Mouse (Mus musculus) liver, embryonic 14.5 days (tissue): Measurements from ENCODE around the gene Fes. TPM values are rescaled to one million over a fixed set of nuclear protein-coding genes. Genes with fewer than 3 reads are reported as not detected.

ENCODE experiments used
- ATAC-seq: fragments of 200-750 bp; cut with Nextera tagmentation; 2 replicates; pipeline ENCODE4 v1.8.0; 2017; ENCODE audit warnings: moderate number of reproducible peaks, mild to moderate bottlenecking, moderate library complexity; ENCODE audit not compliant: insufficient read depth
- DNase-seq, 3 experiments: peaks; one replicate each; pipeline ENCODE4 v3.0.0-alpha.2; 2012 to 2013; ENCODE audit warnings: low read depth in 3 of 3, low spot score in 3 of 3
- H3K27ac ChIP-seq: fragments of 300-500 bp; sonication (generic); 2 replicates; pipeline ENCODE4 v1.5.1; 2014; ENCODE audit warnings: moderate library complexity, mild to moderate bottlenecking, control low read depth, inconsistent platforms
- H3K27me3 ChIP-seq: fragments of 300-500 bp; sonication (generic); 2 replicates; pipeline ENCODE4 v1.6.1; 2014; ENCODE audit warnings: mild to moderate bottlenecking, low read length, moderate library complexity; ENCODE audit not compliant: control insufficient read depth, insufficient read depth
- H3K36me3 ChIP-seq: fragments of 300-500 bp; sonication (generic); replicated peaks from 2 replicates; pipeline ENCODE4 v1.6.1; 2014; ENCODE audit warnings: low read depth; ENCODE audit not compliant: control insufficient read depth, insufficient read depth
- H3K4me1 ChIP-seq, 2 experiments: fragments of 200-500 bp in 1 of 2; fragments of 300-500 bp in 1 of 2; sonication (generic) in 1 of 2; replicated peaks; 2 replicates each; pipeline ENCODE4 v1.6.1; 2012 to 2014; ENCODE audit warnings: antibody characterized with exemption in 1 of 2, inconsistent platforms in 1 of 2, low read length in 1 of 2; ENCODE audit not compliant: control insufficient read depth in 2 of 2, insufficient read depth in 2 of 2
- H3K4me2 ChIP-seq: fragments of 300-500 bp; sonication (generic); 2 replicates; pipeline ENCODE4 v1.6.1; 2014; ENCODE audit warnings: low read depth, mild to moderate bottlenecking, control low read depth, moderate library complexity
- H3K4me3 ChIP-seq, 2 experiments: fragments of 200-500 bp in 1 of 2; fragments of 300-500 bp in 1 of 2; sonication (generic) in 1 of 2; 2 replicates each; pipeline ENCODE4 v1.5.1; 2012 to 2014; ENCODE audit warnings: low read depth in 2 of 2, low read length in 2 of 2, mild to moderate bottlenecking in 2 of 2, control low read depth in 1 of 2, inconsistent platforms in 1 of 2, moderate library complexity in 1 of 2; ENCODE audit not compliant: insufficient read depth in 1 of 2
- H3K9ac ChIP-seq: fragments of 300-500 bp; sonication (generic); replicated peaks from 2 replicates; pipeline ENCODE4 v1.6.1; 2014; ENCODE audit warnings: mild to moderate bottlenecking, control low read depth, moderate library complexity
- H3K9me3 ChIP-seq: fragments of 300-500 bp; sonication (generic); 2 replicates; pipeline ENCODE4 v1.6.1; 2016; ENCODE audit warnings: low read length, mixed read lengths; ENCODE audit not compliant: control insufficient read depth
- CTCF ChIP-seq: IDR thresholded peaks from 2 replicates; pipeline ENCODE4 v1.5.1; 2016; ENCODE audit warnings: antibody characterized with exemption, low read depth, control low read depth
- EP300 ChIP-seq: IDR thresholded peaks from 2 replicates; pipeline ENCODE4 v1.6.1; 2016; ENCODE audit warnings: antibody characterized with exemption, low read depth
- WGBS: fragments of 180-500 bp; shearing (Covaris S2); extraction: QIAGEN DNeasy Blood & Tissue Kit; methylation state at CpG from one replicate; pipeline ENCODE4 v1.1.7; 2014; ENCODE audit not compliant: insufficient replicate concordance; 5-methylcytosine and 5-hydroxymethylcytosine counted together
- polyA plus RNA-seq, 2 experiments: library from polyadenylated mRNA; depleted of rRNA in 1 of 2; stranded (reverse) in 1 of 2; unstranded in 1 of 2; fragments of >200 nt; fragmentation: Nextera tagmentation in 1 of 2; extraction: Ambion mirVana in 1 of 2; gene quantifications; 2 replicates each; pipeline versions ENCODE4 v1.2.1 to v1.2.3; 2012 to 2014

Gene Fes
- polyA plus RNA-seq, 2 experiments: 9.0 to 11.9 TPM

GRCm38 (mm10) chr7:80330278-80330677 lies 57.5 kb downstream of the Fes start:
- Histone ChIP-seq H3K9ac (no peak overlapping the region), H3K4me3 (no peak overlapping the region), H3K27me3 (no peaks in the 10 kb centered on the region), H3K27ac (no peak overlapping the region), H3K9me3 (no peaks in the 10 kb centered on the region), H3K4me2 (no peak overlapping the region), H3K4me1 (no peaks in the 10 kb centered on the region; a peak in 1 of 4 replicates), H3K36me3 (peaks cover 7% of the 10 kb centered on the region)
- TF ChIP-seq CTCF (no peak), EP300 (no peak)
- ATAC-seq (no peak), DNase-seq (no peak)
- 80% methylated on average over 8 of the region's 8 CpGs for WGBS

Other genes with a start within 250 kb of the Fes start
- 6.1 and 6.4 TPM in 2 replicates for gene Sema4b, start 201.1 kb downstream of the Fes start, polyA plus RNA-seq (2012; rRNA removed)
- 8.5 and 9.9 TPM in 2 replicates for gene Sema4b, start 201.1 kb downstream of the Fes start, polyA plus RNA-seq (2014; fragmentation: Nextera tagmentation; extraction: Ambion mirVana)
- 43.1 and 45.9 TPM in 2 replicates for gene Cib1, start 155.1 kb downstream of the Fes start, polyA plus RNA-seq (2012; rRNA removed)
- gene Cib1, start 155.1 kb downstream of the Fes start, polyA plus RNA-seq (2014; fragmentation: Nextera tagmentation; extraction: Ambion mirVana): 90.6 and 94.2 TPM in 2 replicates
- 1.3 TPM in 2 replicates for gene Gdpgp1, start 155.1 kb downstream of the Fes start, polyA plus RNA-seq (2012; rRNA removed)
- 1.1 and 1.2 TPM in 2 replicates for gene Gdpgp1, start 155.1 kb downstream of the Fes start, polyA plus RNA-seq (2014; fragmentation: Nextera tagmentation; extraction: Ambion mirVana)
- gene Ttll13, start 141.6 kb downstream of the Fes start, polyA plus RNA-seq (2012; rRNA removed): 0.11 and 0.23 TPM in 2 replicates
- gene Ttll13, start 141.6 kb downstream of the Fes start, polyA plus RNA-seq (2014; fragmentation: Nextera tagmentation; extraction: Ambion mirVana): 0.18 and 0.20 TPM in 2 replicates
- gene Ngrn, start 126.7 kb downstream of the Fes start, polyA plus RNA-seq (2012; rRNA removed): 14.2 and 21.4 TPM in 2 replicates
- gene Ngrn, start 126.7 kb downstream of the Fes start, polyA plus RNA-seq (2014; fragmentation: Nextera tagmentation; extraction: Ambion mirVana): 26.7 and 28.3 TPM in 2 replicates
- gene Vps33b, start 118.3 kb downstream of the Fes start, polyA plus RNA-seq (2012; rRNA removed): 5.3 and 6.7 TPM in 2 replicates
- gene Vps33b, start 118.3 kb downstream of the Fes start, polyA plus RNA-seq (2014; fragmentation: Nextera tagmentation; extraction: Ambion mirVana): 3.6 and 4.2 TPM in 2 replicates
- 61.6 and 76.5 TPM in 2 replicates for gene Prc1, start 93.5 kb downstream of the Fes start, polyA plus RNA-seq (2012; rRNA removed)
- 131 TPM in 2 replicates for gene Prc1, start 93.5 kb downstream of the Fes start, polyA plus RNA-seq (2014; fragmentation: Nextera tagmentation; extraction: Ambion mirVana)
- gene Rccd1, start 63.5 kb downstream of the Fes start, polyA plus RNA-seq (2012; rRNA removed): 4.4 and 6.6 TPM in 2 replicates
- 1.6 and 2.8 TPM in 2 replicates for gene Rccd1, start 63.5 kb downstream of the Fes start, polyA plus RNA-seq (2014; fragmentation: Nextera tagmentation; extraction: Ambion mirVana)
- gene Unc45a, start 46.9 kb downstream of the Fes start, polyA plus RNA-seq (2012; rRNA removed): 3.8 and 7.1 TPM in 2 replicates
- 5.6 and 7.3 TPM in 2 replicates for gene Unc45a, start 46.9 kb downstream of the Fes start, polyA plus RNA-seq (2014; fragmentation: Nextera tagmentation; extraction: Ambion mirVana)
- gene Hddc3, start 44.8 kb downstream of the Fes start, polyA plus RNA-seq (2012; rRNA removed): 5.0 and 5.3 TPM in 2 replicates
- gene Hddc3, start 44.8 kb downstream of the Fes start, polyA plus RNA-seq (2014; fragmentation: Nextera tagmentation; extraction: Ambion mirVana): 2.8 and 4.6 TPM in 2 replicates
- 4.9 TPM in 2 replicates for gene Man2a2, start 16.6 kb downstream of the Fes start, polyA plus RNA-seq (2012; rRNA removed)
- gene Man2a2, start 16.6 kb downstream of the Fes start, polyA plus RNA-seq (2014; fragmentation: Nextera tagmentation; extraction: Ambion mirVana): 1.5 and 1.7 TPM in 2 replicates
- 6.0 and 6.7 TPM in 2 replicates for gene Furin, start 17.5 kb upstream of the Fes start, polyA plus RNA-seq (2012; rRNA removed)
- 3.8 and 4.5 TPM in 2 replicates for gene Furin, start 17.5 kb upstream of the Fes start, polyA plus RNA-seq (2014; fragmentation: Nextera tagmentation; extraction: Ambion mirVana)
- gene Blm, start 147.2 kb upstream of the Fes start, polyA plus RNA-seq (2012; rRNA removed): 12.1 and 19.8 TPM in 2 replicates
- 24.8 and 28.1 TPM in 2 replicates for gene Blm, start 147.2 kb upstream of the Fes start, polyA plus RNA-seq (2014; fragmentation: Nextera tagmentation; extraction: Ambion mirVana)